Mouse (Mus musculus): ENCODE data around the gene Kat2a. TPM values are rescaled to one million over a fixed set of nuclear protein-coding genes. Genes with fewer than 3 reads are reported as not detected.

Kat2a gene
- polyA plus RNA-seq (2015; fragmentation: Nextera tagmentation; extraction: Ambion mirVana): 28.4 and 39.7 TPM in 2 replicates

DNA sequence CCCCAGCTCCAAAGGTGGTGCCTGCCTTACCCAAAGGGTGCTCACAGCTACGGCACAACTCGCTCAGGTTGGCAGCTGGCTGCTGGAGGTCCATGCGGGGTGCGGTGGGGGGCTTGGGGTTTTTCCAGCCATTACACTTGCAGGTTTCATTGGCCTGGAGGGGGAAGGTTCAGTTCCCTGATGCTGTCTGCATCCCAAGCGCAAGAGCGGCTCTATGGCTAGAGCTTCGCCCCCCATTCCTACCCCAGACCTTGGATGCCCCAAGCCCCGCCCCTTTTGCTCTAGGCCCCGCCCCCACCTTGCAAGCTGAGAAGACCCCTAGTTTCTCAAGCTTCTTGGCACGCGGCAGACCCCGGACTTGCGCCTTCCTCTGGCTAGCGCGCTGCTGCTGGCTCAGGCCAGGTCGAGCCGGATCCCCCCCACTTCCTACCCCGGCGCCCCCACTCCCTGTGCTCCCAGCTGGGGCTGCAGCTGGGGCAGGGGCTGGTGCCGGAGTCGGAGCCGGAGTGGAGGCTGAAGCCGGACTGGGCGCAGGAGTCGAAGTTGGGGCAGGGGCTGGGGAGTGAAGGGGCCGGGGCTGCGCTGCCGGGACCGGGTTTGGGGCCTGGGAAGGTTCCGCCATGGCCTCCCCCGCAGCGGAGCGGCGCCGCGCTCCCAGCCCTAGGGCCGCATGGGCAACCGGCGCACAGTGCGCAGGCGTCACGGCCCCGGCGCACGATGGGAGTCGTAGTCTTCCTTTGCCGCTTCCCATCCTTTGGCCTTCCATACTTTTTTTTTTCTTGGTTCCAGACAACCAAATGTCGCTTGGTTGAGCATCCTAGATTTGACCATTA, at the start of gene Kat2a:
Gene Kat2a, minus strand, starts transcription at position 683 of the 833 bp plus-strand sequence.

DNA sequence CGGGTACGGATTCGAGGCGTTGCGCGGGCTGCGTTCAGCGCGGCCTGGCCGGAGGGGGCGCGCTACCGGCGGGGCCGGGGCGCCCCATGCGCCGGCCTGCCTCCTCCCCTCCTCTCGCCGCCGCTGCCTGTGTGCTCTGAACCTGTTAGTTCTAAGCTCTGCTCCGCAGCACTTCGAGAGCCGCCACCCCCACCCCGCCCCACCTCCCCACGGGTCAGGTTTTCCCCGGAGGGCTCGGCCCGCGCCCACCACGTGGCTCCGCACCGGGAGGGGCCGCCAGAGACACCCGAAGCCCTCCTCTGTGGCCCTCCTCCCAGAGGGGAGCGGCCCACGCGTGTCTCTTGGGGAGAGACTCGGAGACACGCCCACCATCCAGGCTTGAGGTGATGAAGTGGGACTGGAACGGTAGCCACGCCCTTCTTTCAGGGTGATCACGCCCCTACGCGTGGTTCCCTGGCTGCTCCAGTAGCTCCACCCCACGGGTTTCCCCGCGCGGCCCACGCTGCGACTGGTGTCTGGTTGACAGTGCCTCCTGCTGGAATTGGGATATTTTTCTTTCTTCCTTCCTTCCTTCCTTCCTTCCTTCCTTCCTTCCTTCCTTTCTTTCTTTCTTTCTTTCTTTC, 47.5 kb upstream of the Kat2a start, which contains the start of gene Kcnh4:
Gene Kcnh4, minus strand, starts transcription at position 332 of the 623 bp plus-strand sequence.

DNA sequence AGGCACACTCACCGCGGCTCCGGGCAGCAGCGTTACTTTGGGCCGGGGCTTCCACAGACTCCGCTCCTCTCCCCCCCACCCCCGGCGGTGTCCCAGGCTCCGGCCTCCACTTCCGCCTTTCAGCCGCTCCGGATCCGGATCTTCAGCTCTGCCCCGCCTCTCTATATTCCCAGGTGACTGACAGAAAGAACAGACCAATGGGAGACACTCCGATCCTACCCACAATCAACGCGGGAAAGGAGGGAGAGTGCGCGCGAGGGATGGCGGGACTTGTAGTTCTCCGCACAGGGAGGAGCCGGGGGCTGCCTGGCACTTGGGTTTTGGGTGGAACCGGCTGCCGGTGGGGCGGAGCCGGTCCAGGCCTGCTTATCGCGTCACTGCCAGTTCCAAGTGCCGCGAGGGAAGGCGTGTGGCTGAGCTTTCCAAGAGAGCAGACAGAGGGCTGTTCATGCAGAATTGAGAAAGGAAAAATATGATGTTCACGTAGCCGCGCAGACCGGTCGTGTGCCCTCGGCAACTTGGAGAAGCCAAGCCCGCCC, 25.9 kb upstream of the Kat2a start, which contains the start of gene Rab5c:
Gene Rab5c, minus strand, starts transcription at position 150 of the 539 bp plus-strand sequence.

DNA sequence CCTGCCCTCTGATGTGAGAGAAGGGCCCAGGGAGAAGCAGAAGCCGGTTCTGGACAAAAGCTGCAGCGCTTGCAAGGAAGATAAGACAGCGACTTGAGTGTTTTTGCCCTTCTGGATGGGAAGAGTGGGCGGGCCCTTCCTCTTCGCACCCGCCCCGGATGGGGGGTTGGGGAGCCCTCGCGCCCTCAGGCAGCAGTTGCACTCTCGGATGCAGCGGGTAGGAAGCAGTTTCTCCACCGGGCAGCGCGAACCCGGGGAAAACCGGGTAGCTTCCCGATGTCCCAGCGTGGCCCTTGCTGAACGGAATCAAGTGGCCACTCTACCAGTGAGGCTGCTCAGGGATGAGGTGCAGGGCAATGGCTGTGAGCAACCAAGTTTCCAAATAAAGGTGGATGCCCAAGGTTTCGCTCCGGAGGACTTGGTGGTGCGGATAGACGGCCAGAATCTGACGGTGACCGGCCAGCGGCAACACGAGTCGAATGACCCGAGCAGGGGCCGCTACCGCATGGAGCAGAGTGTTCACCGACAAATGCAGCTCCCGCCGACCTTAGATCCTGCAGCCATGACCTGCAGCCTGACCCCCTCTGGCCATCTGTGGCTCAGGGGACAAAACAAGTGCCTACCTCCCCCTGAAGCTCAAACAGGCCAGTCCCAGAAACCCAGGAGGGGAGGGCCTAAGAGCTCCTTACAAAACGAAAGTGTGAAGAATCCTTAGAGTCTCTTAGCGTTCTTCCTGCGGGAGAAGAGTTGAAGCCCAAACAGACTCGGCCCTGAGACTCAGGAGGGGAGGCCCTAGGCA, 1.7 kb upstream of the Kat2a start, which contains the start of gene Hspb9:
Gene Hspb9, plus strand, starts transcription at position 116 of the 799 bp plus-strand sequence.

DNA sequence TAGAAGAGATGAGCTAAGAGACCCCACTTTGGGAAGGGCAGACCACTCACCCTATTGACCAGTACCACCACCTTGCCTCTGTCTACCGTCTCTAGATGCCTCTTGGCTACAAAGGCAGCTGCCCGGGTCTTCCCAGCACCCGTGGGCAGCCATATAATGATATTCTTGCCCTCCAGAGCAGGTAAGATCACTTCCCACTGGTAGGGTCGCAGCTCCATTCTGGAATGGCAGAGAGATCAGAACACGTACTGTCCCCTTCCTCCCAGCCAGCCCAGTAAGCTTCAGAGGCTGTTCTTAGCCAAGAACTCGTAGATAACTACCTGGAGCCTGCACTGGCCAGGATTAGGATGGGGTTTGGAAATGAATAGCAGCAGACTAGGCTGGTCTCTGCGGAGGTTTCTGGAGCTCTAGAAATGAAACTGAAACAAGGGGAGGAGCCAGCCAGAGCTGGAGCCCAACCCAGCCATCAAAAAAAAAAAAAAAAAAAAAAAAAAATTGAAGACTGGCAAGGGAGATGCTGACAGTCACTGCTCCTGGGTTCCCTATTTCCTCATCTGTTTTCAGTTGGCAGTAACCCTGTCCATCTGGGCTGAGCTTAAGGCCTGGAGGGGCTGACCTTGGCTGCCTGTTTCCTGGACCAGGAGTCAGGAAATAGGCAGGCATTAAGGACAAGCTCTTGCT, 8.3 kb downstream of the Kat2a start, which contains the start of gene Dhx58:
Gene Dhx58, minus strand, starts transcription at position 421 of the 681 bp plus-strand sequence.

DNA sequence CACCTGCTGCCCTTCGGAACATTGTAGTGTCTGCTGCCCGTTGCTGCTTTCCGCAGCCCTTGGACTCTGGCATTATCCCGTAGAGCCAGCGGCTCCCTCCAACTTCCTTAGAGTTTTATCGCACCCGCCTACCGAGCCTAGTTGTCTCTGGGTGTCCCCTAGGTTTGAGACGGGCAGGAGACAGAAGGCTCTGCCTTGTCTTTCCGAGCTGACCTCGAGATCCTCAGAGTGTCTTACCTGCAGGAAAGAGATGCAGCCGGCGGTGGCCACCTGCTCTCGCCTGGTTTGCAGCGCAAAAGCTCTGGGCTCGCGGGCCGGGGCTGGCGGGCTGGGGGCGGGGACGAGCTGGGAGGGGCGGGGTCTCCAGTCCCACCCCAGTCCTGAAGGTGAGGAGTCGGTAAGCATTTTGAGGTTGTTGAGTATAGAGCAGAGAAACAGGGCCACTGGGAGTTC, 20.1 kb downstream of the Kat2a start, which contains the start of gene Zfp385c:
Gene Zfp385c, minus strand, starts transcription at position 292 of the 453 bp plus-strand sequence.

Other genes starting within 250 kb of the Kat2a start
- 3.5 and 5.8 TPM in 2 replicates for gene Klhl11, start 239.7 kb downstream of the Kat2a start, polyA plus RNA-seq (2015; fragmentation: Nextera tagmentation; extraction: Ambion mirVana)
- gene Acly, start 184.5 kb downstream of the Kat2a start, polyA plus RNA-seq (2015; fragmentation: Nextera tagmentation; extraction: Ambion mirVana): 194 and 398 TPM in 2 replicates
- gene Ttc25, start 166.9 kb downstream of the Kat2a start, polyA plus RNA-seq (2015; fragmentation: Nextera tagmentation; extraction: Ambion mirVana): 0.84 and 1.9 TPM in 2 replicates
- gene Cnp, start 137.6 kb downstream of the Kat2a start, polyA plus RNA-seq (2015; fragmentation: Nextera tagmentation; extraction: Ambion mirVana): 53.5 and 65.6 TPM in 2 replicates
- 42.2 and 47.3 TPM in 2 replicates for gene Nkiras2, start 93.2 kb downstream of the Kat2a start, polyA plus RNA-seq (2015; fragmentation: Nextera tagmentation; extraction: Ambion mirVana)
- 99.2 and 155 TPM in 2 replicates for gene Dnajc7, start 92.3 kb downstream of the Kat2a start, polyA plus RNA-seq (2015; fragmentation: Nextera tagmentation; extraction: Ambion mirVana)
- 0.27 and 1.1 TPM in 2 replicates for gene Zfp385c, start 20.0 kb downstream of the Kat2a start, polyA plus RNA-seq (2015; fragmentation: Nextera tagmentation; extraction: Ambion mirVana)
- 5.5 and 14.8 TPM in 2 replicates for gene Dhx58, start 8.2 kb downstream of the Kat2a start, polyA plus RNA-seq (2015; fragmentation: Nextera tagmentation; extraction: Ambion mirVana)
- gene Hspb9, start 1.4 kb upstream of the Kat2a start, polyA plus RNA-seq (2015; fragmentation: Nextera tagmentation; extraction: Ambion mirVana): 0.51 and 0.61 TPM in 2 replicates
- 34.3 and 39.6 TPM in 2 replicates for gene Rab5c, start 25.8 kb upstream of the Kat2a start, polyA plus RNA-seq (2015; fragmentation: Nextera tagmentation; extraction: Ambion mirVana)
- gene Kcnh4, start 47.5 kb upstream of the Kat2a start, polyA plus RNA-seq (2015; fragmentation: Nextera tagmentation; extraction: Ambion mirVana): 0.20 and 0.21 TPM in 2 replicates
- gene Hcrt, start 50.5 kb upstream of the Kat2a start, polyA plus RNA-seq (2015; fragmentation: Nextera tagmentation; extraction: Ambion mirVana): not detected in 2 replicates
- 7.4 and 9.3 TPM in 2 replicates for gene Ghdc, start 58.5 kb upstream of the Kat2a start, polyA plus RNA-seq (2015; fragmentation: Nextera tagmentation; extraction: Ambion mirVana)
- 17.9 and 25.7 TPM in 2 replicates for gene Stat5b, start 138.3 kb upstream of the Kat2a start, polyA plus RNA-seq (2015; fragmentation: Nextera tagmentation; extraction: Ambion mirVana)
- 7.6 and 12.2 TPM in 2 replicates for gene Stat5a, start 146.9 kb upstream of the Kat2a start, polyA plus RNA-seq (2015; fragmentation: Nextera tagmentation; extraction: Ambion mirVana)
- gene Stat3, start 227.1 kb upstream of the Kat2a start, polyA plus RNA-seq (2015; fragmentation: Nextera tagmentation; extraction: Ambion mirVana): 43.6 and 44.0 TPM in 2 replicates